Mouse (Mus musculus): ENCODE data around the gene Sema3g.

Gene Sema3g

DNA sequence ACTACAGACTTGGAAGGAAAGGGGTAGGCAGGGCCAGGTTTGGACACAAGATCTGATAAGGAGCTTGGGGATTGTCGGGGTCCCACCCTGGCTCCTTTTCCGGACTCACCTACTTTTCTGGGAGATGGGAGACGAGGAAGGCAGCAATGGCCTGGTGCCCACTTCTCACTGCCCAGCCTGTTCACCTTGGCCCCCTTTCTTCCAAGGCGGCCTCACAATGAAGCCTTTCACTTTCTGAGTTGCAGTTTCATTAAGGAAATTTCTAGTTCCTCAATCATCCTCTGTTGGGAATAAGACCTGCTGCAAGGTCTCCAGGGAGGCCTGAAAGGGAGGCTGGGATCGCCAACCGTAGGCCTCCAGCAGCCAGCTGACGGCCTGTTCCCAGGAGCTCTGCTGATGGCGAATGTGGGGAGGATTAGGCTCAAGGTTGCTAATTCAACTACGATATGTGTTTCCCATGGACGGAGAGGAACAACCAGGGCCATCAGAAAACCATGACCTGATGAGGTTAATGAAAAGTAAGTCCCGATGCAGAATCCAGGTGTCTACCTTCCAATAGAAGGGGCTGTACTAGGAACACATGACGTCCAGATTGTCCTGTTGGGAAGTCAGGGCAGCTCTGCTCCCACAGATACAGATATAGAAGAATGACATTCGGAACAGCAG is 14.9 kb downstream of the Sema3g start:
- CTCF ChIA-PET = interaction anchor here (0.6 kb wide), 2 partner anchors 17 to 27 kb away, joined by 3 read pairs; no protein-coding TSS in a partner anchor

DNA sequence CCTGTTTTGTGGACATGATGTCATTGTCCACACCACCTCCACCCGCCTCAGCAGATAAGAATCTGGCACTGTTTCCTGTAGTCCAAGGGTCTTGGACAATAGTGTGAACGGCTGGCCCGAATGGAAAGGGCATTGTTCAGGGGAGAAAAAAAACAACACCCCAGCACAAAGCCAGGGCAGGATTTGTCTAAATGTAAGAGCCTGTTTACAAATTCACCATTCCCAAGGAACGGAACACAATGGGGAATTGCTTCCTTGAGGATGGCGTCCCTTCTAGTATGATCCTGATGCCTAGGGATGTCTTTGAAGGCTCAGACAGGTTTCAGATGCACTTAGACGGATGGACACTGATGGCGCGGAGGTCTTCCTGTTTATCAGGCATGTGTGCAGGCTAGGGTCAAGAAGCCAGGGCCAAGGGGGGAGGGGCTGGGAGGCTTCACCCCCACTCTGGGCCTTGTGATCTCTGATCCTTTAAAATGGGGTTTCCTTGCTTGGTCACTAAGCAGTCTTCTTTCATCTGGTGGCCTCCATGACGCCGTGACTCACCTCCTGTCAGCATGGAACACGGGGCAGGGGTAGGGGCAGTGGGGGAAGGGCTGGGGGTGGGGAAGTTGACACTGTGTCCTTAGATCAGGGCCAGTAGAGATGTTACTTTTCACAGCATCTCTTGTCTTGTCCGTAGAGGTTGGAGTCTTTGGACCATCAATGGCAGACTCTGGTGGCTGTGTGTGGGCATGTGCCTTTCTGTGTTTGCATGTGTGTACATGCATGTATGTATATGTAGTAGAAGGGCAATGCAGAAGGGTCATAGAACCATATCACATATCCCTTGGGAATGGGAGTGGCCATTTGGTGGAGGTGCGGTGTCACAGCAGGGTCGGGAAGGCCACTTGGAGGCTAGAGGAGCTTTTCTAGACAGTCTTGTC is 15.7 kb downstream of the Sema3g start:
- CTCF ChIA-PET = interaction anchor here (0.6 kb wide), 1 partner anchor 26 kb away, joined by 3 read pairs; no protein-coding TSS in a partner anchor

DNA sequence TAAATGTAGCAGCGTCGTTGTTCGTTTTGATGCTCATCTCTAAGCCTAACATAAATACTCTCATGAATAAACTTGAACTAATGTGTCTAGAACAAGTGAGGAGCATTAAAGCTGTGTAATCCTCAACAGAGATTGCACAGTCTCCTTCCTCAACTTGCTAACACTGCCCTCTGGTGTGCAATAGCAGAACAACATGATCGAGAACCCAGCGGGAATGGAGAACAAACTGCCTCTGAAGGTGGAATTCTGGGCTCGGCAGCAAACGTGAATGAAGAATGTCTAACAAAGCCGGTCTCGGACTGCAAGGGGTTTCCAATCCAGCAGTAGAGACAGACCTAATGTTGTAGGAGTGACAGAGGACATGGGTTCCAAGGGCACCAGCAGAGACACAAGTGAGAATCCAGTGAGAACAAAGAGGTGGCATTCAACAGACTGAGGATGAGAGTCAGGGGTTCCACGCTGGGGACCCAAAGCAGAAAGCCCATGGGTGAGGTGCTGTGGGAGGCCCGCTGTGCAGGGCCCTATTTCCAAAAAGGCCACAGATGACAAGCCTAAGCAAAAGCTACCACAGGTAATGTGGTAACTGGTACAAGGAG is 16.4 kb downstream of the Sema3g start:
- CTCF ChIA-PET = interaction anchor here (1.4 kb wide), 1 partner anchor 21 kb away, joined by 4 read pairs; no protein-coding TSS in a partner anchor

DNA sequence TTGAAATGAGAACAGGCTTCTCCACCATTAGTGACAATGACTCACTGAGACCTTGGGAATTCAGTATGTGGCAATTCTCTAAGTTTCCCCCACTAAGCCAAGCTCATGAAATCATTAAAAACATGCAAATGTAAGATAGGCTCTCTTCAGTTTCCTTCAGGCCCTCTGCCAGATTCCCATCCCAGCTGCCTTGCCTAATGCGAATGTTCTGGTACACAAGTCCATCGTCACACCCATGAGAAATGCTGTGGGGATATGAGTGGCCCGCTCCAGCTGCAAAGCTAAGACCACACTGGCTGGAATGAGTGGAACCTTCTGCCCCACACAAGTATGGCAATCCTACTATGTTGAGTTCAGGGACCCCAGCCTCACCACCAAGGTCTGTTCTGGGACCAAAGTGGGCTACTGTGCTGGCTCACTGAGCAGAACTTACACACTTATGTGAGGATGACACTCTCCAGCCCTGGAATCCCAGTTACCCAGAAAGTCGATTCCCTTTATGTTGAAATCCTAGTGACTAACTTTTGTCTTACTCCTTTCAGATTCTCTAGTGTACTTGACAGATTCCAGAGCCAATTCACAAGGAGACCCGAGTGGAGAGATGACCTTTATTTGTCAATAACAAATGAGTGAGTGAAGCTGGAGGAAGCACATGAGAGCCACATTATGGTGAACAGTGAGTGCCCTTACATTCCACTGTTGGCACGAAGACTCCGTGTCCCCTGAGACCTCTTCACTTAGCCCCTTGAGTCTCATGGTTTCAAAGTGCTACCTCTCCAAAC is 19.6 kb downstream of the Sema3g start:
- CTCF ChIA-PET = no interaction called here

- CTCF ChIA-PET = no interaction called here
Observed at GRCm38 (mm10) chr14:31240528-31240927, 22.9 kb downstream of the Sema3g start.

GRCm38 (mm10) chr14:31244777-31245176 is 27.1 kb downstream of the Sema3g start:
- CTCF ChIA-PET = no interaction called here

GRCm38 (mm10) chr14:31245946-31246345 is 28.3 kb downstream of the Sema3g start:
- CTCF ChIA-PET = no interaction called here

GRCm38 (mm10) chr14:31248396-31248795 is 30.7 kb downstream of the Sema3g start:
- CTCF ChIA-PET = no interaction called here

- CTCF ChIA-PET = interaction anchor here (0.5 kb wide), 1 partner anchor 78 kb away, joined by 5 read pairs; no protein-coding TSS in a partner anchor
Observed at GRCm38 (mm10) chr14:31250222-31251083, 32.8 kb downstream of the Sema3g start.

DNA sequence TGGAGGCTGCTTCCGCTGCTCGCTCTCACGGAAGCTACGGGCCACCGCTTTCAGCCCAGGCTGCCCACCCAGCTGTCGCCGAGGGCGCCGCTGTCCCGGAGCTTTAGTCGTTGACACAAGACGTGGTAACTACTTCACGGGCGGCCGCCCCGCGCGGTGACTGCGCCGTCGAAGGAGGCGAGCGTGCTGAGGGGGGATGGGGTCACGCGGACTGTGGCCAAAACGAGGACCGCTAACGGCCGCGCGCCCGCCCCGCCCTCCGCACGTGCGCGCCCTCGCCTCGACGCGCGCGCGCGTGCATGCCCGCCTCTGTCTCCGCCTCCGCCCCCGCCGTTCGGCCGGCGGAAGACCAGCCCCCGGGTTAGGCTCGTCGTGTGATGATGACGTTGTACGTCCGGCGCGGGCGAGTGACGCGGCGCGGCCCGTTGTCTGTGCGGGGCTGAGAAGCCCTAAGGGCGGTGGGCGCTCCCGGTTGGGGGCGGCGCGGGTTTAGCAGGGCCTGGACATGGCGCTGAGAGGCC is 33.5 kb downstream of the Sema3g start, which contains the start of the genes Phf7 and Bap1:
Gene Phf7, minus strand, starts transcription at position 234 of the 521 bp plus-strand sequence.
Gene Bap1, plus strand, starts transcription at position 367 of the 521 bp plus-strand sequence.
- CTCF ChIA-PET = interaction anchor here (0.5 kb wide), 1 partner anchor 77 kb away, joined by 5 read pairs; no protein-coding TSS in a partner anchor

- CTCF ChIA-PET = no interaction called here
Observed at GRCm38 (mm10) chr14:31251626-31252025, 34.0 kb downstream of the Sema3g start.

GRCm38 (mm10) chr14:31252091-31252490 is 34.4 kb downstream of the Sema3g start:
- CTCF ChIA-PET = interaction anchor here (0.6 kb wide), 1 partner anchor 229 kb away, joined by 5 read pairs; no protein-coding TSS in a partner anchor

GRCm38 (mm10) chr14:31258476-31259050 is 40.9 kb downstream of the Sema3g start:
- CTCF ChIA-PET = no interaction called here

- CTCF ChIA-PET = no interaction called here
Observed at GRCm38 (mm10) chr14:31260374-31260773, 42.7 kb downstream of the Sema3g start.

GRCm38 (mm10) chr14:31260932-31261331 is 43.3 kb downstream of the Sema3g start:
- CTCF ChIA-PET = no interaction called here

DNA sequence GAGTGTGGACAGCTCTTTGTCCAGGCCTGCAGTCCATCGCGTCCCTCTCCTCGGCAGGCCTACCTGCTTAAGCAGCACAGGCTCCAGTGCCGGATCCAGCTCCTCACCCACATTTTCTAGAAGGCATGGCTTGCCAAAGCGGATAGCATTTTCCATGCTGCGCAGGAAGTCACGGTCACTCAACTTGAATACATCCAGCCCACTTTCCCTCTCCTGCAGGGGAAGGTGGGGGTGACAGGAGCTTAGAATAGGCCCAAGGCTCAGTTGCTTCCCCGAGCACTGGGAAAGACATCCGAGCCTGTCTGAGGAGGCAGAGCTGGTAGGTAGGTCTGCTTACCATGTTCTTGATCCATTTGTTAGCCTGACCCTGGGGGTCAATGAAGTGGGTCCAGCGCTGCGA is 50.0 kb downstream of the Sema3g start:
- CTCF ChIA-PET = interaction anchor here (0.9 kb wide), 1 partner anchor 10 kb away, joined by 4 read pairs; no protein-coding TSS in a partner anchor

DNA sequence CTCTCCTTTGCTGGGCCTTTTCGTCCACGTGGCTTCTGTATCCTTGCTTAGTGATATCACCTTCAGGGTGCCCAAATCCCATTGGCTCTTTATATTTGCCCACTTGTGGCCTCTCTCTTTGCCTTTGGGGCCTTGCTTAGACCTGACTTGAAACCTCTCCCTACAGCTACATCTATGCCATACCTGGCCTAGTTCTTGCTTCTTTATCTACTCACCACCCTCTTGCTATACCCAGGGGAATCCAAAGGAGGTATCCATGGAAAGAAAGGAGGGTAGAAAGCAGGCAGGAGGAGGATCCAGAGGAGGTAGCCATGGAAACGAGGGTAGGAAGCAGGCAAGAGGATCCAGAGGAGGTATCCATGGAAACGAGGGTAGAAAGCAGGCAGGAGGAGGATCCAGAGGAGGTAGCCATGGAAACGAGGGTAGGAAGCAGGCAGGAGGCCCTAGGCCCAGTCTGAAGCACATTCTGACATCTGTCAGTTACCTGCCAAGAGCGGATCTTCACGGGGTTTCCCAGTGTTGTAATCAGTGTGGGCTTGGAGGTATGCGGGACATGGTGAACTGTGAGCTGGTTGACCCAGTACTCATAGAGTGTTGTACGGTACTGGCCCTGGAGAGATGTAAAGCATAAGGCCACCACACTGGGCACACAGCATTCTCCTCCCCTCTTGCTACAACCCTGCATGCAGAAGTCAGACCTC is 50.8 kb downstream of the Sema3g start:
- CTCF ChIA-PET = no interaction called here

- CTCF ChIA-PET = no interaction called here
Observed at GRCm38 (mm10) chr14:31269456-31270100, 51.9 kb downstream of the Sema3g start.

Data from spleen, embryonic (tissue).